Mouse (Mus musculus): ENCODE measurements at regions not wholly inside any gene's neighbourhood (a gene's known extent, or its start where the extent isn't known, plus 50 kb on each side); places are given as distances from the start of the nearest gene placed in this dataset.
"Not testable (repeated sequence)": the region's sequence is repeated elsewhere in the genome, so short reads cannot be mapped to it uniquely, and the experiment has no call there.

DNA sequence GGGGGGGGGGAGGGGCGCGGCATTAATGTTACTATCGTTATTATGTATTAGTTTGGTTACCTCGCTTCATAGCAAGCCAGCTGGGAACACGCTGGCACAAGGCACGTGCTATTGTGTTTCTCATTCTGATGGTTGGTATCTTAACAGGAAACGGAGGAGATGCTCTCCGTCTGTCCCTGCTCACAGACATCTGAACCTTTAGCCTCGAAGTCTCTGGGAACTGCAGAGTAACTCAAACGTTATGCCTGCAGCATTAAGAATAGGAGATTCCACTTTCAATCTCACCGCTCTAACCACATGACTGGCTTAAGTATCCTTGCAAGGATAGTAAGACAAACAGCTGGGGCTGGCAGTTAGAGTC is 80.0 kb downstream of the Nfkbiz start:
- DNase-seq (ENCODE audit: low spot score in 2 of 2) = no peak

DNA sequence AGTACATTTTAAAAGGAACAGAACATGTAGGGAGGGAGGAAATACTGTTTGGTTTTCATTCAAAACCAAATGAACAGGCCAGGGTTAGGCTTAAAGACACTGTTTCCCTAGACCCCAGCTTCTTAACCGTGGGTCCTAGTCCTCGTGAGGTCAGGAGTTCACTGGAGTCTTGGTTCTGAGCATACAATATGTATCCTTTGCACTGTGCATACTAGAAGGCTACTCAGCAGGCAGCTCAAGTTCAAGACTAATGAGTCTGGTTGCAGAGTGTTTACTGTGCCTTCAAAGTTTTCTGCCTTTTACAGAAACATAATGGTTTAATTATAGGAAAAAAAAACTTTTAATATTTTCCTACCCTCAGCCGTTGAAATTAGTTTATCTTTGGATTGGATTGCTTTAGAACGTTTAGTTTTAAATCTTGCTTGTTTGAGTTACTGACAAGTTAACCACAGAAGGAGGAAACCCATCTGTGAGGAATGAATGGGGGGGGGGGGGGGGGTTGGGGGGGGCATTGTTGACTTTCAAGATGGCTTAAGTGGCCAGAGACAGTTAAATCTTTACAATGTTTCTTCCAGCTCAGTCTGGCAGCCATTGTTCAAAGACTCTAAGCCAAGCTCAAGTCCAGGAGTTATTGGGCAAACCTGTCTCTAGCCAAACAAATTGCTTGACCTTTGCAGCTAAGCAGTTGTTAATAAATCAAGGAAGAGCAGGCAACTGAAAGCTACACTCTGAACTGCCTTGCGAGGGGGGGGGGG is 80.6 kb downstream of the Nfkbiz start:
- DNase-seq (ENCODE audit: low spot score in 2 of 2) = no peak

DNA sequence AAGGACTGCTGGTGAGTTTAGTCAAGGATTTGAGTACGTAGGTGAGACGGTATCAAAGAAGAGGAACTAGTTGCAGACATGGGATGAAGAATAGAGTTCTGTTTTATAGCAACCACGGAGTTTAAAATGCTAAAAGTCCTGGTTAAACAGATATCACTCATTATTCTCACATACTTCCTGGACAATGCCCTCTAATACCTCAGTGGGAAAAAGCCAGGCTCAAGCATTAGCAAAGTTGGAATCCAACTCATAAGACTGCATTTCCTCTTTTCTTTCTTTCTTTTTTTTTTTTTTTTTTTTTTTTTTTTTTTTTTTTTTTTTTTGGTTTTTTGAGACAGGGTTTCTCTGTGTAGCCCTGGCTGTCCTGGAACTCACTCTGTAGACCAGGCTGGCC is 81.3 kb downstream of the Nfkbiz start:
- DNase-seq (ENCODE audit: low spot score in 2 of 2) = not testable (repeated sequence)

DNA sequence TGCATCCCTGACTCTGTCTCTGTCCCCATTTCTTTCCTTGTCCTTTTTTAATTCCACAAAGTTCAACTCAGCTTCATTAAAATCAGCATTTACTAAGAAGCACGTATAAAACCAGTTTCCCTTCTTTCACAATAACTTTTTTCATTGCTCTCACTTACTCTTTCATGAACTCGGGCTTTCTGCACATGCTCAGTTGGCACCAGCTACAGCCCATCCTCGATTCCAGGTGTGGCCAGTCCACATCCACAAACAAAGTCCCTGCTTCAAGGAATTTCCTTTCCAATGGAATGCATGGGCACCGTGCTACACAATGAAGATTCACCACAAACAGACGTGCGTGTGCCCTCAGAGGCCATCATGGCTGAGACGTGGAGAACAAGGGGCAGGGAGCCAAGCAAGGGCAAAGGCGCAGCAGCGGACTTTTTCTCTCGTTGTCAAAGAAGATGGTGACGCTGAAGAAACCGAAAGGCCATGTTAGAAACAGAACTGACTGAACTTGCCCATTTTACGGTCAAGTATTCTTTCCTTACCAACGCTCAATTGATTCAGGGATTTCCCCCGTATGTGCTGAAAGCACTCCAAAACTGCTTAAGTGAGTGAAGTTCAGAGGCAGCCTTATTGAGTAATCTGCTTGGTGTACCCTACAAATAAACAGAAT is 81.8 kb downstream of the Nfkbiz start:
- DNase-seq (ENCODE audit: low spot score in 2 of 2) = no peak

DNA sequence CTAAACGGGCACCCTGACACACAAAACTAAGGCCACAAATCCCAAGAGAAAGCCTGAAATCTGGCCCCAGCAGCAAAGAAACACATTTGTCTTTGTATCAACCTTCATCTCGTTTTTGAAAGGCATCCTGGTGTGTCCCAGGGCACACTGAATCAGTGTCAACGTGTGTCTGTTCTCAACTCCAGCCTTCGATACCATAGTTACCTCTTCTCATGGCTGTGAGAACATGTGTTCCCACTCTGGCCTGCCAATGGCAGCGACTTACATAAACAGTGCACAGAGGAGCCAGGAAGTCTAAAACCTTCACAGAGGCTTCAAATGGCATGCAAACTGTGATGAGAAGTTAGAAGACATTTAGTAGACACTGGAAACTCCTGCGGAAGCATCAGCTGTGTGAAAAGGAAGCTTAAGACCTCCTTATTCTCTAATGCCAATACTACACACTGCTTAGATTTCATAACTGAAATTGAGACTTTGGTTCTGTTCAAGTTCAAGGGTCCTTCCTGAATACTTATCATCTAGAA is 83.3 kb downstream of the Nfkbiz start:
- no peak for DNase-seq (ENCODE audit: low spot score in 2 of 2)

DNA sequence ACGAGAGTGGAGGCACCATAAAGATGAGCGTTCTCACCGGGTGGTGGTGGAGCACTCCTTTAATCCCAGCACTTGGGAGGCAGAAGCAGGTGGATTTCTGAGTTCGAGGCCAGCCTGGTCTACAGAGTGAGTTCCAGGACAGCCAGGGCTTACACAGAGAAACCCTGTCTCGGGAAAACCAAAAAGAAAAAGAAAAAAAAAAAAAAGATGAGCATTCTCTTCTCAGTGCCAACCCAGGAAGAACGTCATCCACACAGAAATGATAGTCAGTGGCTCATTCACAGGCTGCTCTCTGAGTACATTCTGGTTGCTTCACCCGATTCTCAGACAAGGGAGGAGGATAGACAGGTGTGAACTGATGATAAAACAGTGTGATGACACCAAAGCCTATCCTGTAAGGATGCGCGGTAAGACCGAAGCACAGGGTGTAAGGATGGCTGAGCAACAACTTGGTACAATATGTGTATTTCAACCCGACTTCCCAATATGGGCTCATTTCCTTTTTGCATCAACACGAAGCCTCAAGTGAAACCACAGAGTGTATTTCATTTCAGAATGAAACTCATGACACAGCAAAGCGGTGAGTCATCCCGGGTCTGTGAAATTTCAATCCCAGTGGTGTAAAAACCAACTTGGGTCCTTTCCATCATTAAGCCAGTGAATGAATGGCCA is 84.5 kb downstream of the Nfkbiz start:
- DNase-seq (ENCODE audit: low spot score in 2 of 2) = no peak

DNA sequence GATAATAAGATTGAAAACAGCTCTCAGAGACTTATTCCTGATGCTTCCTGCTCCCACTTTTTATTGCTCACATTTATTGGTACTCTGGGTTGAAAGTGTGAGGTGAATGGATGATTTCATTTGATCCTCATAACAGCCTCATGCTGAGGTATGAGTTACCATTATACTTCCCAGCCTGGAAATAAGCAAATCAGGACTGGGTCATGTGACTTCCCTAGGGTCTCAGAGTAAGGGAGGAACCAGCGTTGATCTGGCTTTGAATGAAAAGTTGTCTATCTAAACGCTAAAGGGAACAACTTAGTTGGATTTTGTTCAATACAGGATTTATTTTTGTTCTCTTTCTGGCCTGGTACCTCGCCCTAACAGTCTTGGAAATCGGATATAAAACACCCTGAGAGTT is 85.3 kb downstream of the Nfkbiz start:
- no peak for DNase-seq (ENCODE audit: low spot score in 2 of 2)

DNA sequence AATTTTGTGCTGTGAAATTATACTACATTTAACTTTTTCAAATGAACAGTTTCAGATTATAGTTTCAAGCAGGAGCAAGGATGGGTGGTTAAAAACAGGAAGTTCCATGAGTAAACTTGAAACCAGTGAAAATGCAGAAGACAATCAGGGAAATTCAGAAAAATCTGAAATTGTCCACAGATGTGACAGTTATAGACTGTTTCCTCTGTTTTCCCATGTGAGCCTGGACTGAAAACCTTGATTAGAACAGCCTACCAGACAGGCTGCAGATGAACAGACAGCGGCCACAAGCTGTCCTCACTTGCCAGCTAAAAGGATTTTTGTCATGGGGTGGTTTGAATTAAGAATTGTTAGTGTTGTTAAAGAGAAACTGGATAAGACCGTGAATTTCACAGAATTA is 91.4 kb downstream of the Nfkbiz start:
- no peak for DNase-seq (ENCODE audit: low spot score in 2 of 2)

DNA sequence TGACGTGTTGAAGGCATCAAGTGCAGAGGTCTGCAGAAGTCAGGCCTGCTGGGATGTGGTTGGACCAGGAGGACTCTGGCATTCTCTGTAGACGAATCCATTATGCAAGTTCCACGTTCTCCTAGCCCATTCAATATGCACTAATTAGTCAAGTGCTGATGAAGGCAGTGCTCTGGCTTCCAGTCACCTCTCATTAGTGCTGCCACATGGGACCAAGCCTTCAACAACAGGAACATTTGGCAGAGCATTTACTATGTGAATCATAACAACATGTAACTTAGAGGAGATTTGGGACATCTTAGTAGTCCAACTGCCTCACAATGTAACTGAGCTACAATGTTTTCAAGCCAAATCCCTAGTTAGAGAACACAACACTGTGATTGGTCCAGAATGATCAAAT is 92.5 kb downstream of the Nfkbiz start:
- DNase-seq (ENCODE audit: low spot score in 2 of 2) = no peak

DNA sequence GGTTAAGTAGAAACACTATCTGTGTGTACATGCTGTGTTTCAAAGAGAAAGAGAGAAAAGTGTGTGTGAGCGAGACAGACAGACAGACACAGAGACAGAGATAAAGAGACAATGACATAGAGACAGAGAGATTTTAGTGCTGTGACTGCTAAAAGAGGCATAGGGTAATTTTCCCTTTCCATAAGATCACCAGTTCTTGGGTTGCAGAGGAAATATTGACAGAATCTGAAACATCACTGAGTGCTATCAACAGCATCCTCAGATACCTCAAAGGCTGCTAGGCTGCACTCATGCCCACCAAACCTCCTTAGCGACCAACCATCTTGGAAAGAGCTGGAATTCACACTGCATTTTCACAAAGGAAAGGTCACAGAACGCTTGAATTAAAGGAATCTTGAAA is 93.6 kb downstream of the Nfkbiz start:
- no peak for DNase-seq (ENCODE audit: low spot score in 2 of 2)

DNA sequence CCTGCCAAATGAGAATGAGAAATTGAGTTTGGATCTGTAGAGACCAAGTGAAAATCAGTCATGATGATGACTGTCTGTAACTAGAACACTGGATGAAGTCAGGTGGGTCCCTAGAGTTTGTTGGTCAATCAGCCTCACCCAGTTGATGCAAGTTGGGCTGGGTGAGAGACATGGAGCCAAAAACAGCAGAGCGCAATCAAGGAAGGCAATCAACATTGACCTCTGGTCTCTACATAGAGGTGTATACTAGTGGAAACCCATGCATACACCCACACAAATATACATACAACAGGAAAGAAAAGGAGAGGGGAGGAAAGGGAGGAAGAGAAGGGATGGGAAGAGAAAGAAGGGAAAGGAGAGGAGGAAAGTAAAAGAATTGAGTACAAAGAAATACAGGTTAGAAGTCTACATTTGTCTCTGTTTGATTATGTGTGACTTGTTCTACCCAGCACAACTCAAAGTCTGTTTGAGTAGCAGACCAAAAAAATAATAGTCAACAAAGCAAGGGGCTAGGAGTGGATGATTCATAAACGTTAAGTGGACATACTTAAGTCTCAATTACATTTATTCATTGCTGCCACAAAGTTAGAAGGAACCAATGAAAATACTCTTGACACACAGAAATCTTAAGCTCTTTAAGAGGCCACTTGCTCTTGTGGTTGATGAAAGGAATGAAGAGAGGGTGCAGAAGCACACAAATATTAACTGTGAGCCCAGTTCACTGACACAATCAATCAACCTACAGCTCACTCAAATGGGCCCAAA is 97.4 kb downstream of the Nfkbiz start:
- no peak for DNase-seq (ENCODE audit: low spot score in 2 of 2)

DNA sequence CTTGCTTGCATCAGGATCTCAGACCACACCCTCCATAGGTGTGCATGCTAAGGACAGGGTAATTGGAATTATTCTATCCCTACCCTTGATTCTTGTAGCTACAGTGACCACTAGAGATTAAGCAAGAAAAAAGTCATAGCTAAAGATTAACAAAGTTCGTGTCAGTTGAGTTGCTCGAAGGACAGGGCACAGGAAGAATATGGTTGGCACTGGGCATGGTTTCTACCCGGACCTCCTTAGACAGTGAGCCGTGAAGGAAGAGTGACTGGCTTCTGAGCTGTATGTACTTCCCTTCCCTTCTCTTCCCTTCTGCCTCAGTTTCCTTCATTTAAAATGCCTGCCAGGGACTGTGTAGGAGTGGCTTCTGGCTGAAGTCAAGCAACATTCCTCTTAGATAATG is 100.0 kb downstream of the Nfkbiz start:
- DNase-seq (ENCODE audit: low spot score in 2 of 2) = no peak

DNA sequence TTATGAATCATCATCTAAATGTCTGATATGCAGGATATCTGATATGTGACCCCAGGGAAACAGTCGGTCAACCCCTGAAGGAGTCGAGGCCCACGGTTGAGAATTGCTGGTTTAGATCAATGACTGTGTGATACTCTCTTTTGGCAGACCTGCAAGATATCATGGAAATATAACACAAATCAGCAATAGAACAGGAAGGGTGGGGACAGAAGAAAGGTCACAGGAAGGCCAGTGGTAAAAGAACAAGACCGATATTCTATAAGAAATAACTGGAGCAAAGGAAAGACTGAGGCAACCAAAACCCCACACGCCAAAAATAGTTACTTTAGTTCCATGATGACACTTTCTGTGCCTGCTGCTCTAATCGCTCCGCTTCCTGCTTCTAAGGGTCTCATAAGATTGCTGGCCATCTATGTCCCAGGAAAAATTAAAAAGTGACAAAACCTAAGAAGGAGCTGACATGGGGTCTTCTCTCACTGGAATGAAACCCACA is 103.2 kb downstream of the Nfkbiz start:
- DNase-seq (ENCODE audit: low spot score in 2 of 2) = no peak

DNA sequence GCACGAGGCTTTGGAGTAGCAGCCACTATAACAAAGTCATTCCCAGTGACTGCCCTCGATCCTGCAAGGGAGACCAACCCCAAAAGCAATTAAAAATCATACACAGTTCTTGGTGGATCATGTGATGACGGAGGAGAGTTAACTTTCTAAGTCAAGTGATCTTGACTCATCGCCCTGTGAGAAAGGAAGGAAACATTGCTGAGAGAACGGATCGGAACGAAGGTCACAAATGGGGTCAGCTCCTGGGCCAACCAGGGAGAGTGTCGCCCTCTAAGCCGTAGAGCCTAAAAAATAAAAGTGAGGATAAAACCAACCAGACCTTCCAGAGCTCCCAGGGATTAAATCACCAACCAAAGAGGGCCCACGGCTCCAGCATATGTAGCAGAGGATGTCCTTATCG is 104.4 kb downstream of the Nfkbiz start:
- no peak for DNase-seq (ENCODE audit: low spot score in 2 of 2)

DNA sequence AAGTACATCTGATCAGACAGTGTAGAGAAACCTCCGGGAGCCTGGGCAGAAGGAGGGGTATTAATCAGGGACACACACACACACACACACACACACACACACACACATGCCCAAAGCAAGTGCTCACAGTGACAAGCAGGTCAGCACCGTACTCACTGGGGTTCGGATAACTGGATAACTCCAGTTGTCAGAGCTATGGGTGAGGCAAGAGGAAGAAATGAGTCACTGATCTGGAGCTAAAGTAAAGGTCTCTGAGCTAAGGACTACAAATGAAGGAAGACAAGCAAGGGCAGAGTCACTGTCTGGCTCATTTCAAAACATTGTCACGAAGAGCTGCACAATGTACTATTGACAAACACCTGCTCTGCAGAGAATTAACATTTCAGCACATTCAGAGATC is 104.9 kb downstream of the Nfkbiz start:
- DNase-seq (ENCODE audit: low spot score in 2 of 2) = no peak

DNA sequence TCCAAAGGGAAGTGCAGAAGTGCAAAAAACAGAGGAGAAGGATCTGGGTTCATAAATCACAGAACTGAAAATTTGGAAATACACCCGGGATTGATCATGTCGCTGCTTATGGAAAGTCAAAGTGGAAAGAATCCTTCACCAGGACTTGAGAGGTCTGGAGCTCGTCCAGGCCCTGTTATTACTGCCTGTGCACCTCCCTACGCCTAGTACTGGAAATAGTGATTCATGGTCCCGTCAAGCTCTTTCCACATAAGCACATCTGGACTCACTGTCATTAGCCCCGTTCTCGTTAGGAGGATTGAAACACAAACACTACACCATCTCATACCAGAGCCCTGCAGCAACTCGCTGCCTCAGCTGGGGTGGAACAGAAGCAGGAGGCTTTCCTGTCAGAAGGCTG is 107.7 kb downstream of the Nfkbiz start:
- DNase-seq (ENCODE audit: low spot score in 2 of 2) = peak in 1 of 2 experiments; percentile 18

DNA sequence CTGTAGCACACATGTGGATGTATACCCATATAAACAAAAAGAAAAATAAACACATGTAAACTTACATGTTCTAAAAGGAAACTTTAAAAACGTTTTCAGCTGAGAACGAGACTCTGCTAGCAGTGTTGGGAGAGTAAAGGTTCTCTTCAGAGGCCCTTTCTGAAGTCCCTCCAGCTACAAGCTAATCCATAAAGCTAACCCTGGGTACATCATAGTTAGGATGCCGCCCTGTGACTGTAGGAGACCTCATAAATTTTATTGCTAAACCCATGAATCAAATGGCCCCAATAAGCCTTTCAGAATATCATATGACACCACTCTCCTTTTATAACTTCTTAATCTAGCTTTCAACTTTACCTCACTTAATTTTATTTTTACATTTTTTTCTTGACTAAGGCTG is 112.2 kb downstream of the Nfkbiz start:
- DNase-seq (ENCODE audit: low spot score in 2 of 2) = no peak

DNA sequence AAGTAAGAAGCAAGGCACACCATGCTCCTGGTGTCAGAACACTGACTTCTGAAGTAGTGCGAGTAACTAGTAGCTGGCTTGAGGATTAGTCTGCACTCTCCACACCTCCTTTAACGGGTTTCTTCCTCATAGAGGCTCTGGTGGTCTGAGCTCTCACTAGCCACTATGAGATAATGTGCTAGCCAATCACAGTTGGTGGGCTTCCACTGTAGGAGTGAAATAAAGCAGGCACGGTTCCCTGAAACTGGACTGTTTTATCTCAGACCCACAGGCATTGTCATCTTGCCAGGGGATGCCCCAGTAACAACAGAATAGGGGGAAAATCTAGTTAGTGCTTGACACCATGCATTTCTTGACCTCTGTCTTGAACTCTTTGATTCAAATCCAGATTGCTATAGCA is 118.3 kb downstream of the Nfkbiz start:
- DNase-seq (ENCODE audit: low spot score in 2 of 2) = no peak

DNA sequence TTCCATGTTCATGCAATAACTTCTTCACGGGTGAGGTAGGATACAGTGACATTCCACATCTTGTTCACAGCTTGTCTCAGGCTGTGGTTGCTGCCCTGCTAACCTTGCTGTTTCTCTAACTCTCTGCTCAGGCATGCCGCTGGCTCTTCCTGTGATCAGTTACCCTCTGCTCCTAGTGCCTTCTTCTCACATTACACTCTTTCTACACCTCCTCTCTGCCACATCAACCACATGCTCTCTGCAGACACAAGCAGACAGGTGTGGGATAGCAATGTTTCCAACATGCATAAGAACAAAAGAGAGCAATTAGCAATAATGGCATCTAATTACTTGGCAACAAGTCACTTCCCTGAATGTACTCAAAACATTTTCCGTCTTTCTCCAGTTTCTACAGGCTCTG is 128.7 kb downstream of the Nfkbiz start:
- no peak for DNase-seq (ENCODE audit: low spot score in 2 of 2)

DNA sequence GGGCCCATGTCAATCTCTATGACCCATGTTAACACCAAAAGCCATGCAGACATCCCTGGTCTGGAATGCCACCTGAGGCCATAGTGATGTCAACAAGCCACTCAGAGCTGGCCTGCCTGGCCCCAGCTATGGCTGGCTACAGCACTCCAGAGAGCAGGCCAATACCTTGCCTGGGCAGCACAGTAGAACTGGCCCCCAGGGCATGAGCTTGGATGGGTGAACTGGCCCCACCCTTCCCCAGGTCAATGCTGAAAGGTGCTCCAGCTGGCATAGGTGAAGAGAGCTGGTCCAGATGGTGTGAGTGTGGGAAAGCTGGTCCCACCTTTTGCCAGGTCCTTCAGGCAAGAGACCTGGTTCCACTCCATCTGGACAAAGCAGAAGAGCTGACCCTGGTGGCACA is 132.2 kb downstream of the Nfkbiz start:
- no peak for DNase-seq (ENCODE audit: low spot score in 2 of 2)

DNA sequence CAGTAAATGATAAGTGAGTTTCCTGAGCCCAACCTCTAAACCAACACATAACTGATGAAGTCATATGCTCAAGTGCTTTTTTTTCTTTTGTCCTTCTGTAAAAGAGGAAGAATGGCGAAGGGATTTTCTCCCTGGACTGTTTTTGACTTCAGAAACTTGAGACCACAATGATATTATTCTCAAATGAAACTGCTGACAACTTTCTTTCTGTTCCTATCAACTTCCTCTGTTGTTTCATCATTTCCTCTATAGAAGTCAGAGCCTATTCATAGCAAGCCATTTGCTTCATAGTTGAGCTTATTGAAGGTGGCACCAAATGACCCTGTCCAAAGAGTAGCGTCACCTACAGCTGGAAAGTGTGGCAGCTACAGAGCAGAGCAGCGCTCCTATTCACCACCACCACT is 140.2 kb downstream of the Nfkbiz start:
- no peak for DNase-seq (ENCODE audit: low spot score in 2 of 2)

DNA sequence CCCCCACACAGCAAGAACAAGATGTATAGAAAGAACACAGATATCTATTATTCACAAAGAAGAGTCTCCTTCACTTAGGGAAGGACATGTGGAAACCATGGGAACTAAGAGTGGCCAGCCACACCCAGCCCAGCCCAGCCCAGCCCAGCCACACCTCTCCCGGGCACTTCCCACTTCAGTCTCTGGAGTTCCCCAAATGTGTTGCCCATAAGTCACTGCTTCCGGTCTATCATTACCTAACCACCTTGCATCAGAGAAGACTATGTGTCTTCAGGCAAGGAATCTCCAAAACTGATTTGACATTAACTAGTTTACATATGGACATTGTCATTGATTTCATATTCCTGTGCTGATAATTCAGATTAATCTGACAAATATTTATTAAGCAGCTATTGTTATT is 147.6 kb downstream of the Nfkbiz start:
- DNase-seq (ENCODE audit: low spot score in 2 of 2) = no peak

All from gastrocnemius, postnatal 4 days (tissue).